ENCODE assay signal across 8 mouse cellular contexts in genomic region chr5:118373581-118373981, GRCm38 (mm10).
DNase-seq lines count a peak whose midpoint lies in the region; ATAC-seq and TF ChIP-seq lines count a peak whose summit lies in the region.

No protein-coding gene starts in this region.

- no peaks in the 10 kb centered on the region for H3K36me3 ChIP-seq in forebrain, postnatal 0 days (ENCODE audit: insufficient read depth)
- no peaks in the 10 kb centered on the region for H3K36me3 ChIP-seq in kidney, embryonic 15.5 days
- H3K36me3 ChIP-seq in midbrain, embryonic 12.5 days, result no peaks in the 10 kb centered on the region

- peaks cover 5% of the 10 kb centered on the region; the same call in 1 of the 2 replicates for H3K4me1 ChIP-seq in forebrain, postnatal 0 days (ENCODE audit: insufficient read depth)
- peaks cover 44% of the 10 kb centered on the region for H3K4me1 ChIP-seq in kidney, embryonic 15.5 days
- peaks cover 13% of the 10 kb centered on the region for H3K4me1 ChIP-seq in midbrain, embryonic 12.5 days

- ATAC-seq in forebrain, postnatal 0 days, result no peak
- no peak for ATAC-seq in kidney, embryonic 15.5 days (replicated peaks; ENCODE audit: low FRiP score)
- ATAC-seq in midbrain, embryonic 12.5 days (ENCODE audit: low FRiP score, low read depth), result no peak; the same call in 1 of the 2 replicates

- peak; percentile 33; the same call in 1 of the 2 replicates for TF ChIP-seq CTCF in forebrain, postnatal 0 days (IDR thresholded peaks at IDR 0.05; ENCODE audit: low read depth)

- no peaks in the 10 kb centered on the region for H3K9me3 ChIP-seq in forebrain, postnatal 0 days (ENCODE audit: low read length)
- no peaks in the 10 kb centered on the region for H3K9me3 ChIP-seq in kidney, embryonic 15.5 days (replicated peaks)
- H3K9me3 ChIP-seq in midbrain, embryonic 12.5 days, result no peaks in the 10 kb centered on the region

- peak; percentile 26 for DNase-seq in lung, postnatal 36 days
- no peak for DNase-seq in lung, postnatal 4 days
- peak; percentile 49 for DNase-seq in forebrain, postnatal 0 days
- no peak for DNase-seq in ovary, postnatal 14 days (ENCODE audit: low spot score)
- no peak for DNase-seq in adrenal gland, postnatal 10 days
- DNase-seq in spleen, postnatal 14 days (ENCODE audit: low spot score in 2 of 2), result no peak

- H3K9ac ChIP-seq in forebrain, postnatal 0 days, result no peak overlapping the region
- H3K9ac ChIP-seq in kidney, embryonic 15.5 days, result no peak overlapping the region
- H3K9ac ChIP-seq in midbrain, embryonic 12.5 days (replicated peaks), result no peak overlapping the region

- no peak overlapping the region for H3K4me3 ChIP-seq in forebrain, postnatal 0 days (ENCODE audit: low read depth, low read length)
- H3K4me3 ChIP-seq in kidney, embryonic 15.5 days (replicated peaks), result peak overlapping the region; percentile 2; the same call in 1 of the 2 replicates
- H3K4me3 ChIP-seq in midbrain, embryonic 12.5 days, result no peak overlapping the region

- H3K27ac ChIP-seq in forebrain, postnatal 0 days (ENCODE audit: low read depth, low read length), result no peak overlapping the region
- H3K27ac ChIP-seq in kidney, embryonic 15.5 days, result no peak overlapping the region
- no peak overlapping the region for H3K27ac ChIP-seq in midbrain, embryonic 12.5 days (replicated peaks)

- H3K27me3 ChIP-seq in forebrain, postnatal 0 days (ENCODE audit: insufficient read depth, low read length), result no peaks in the 10 kb centered on the region
- peaks cover 27% of the 10 kb centered on the region for H3K27me3 ChIP-seq in kidney, embryonic 15.5 days
- H3K27me3 ChIP-seq in midbrain, embryonic 12.5 days, result peaks cover 56% of the 10 kb centered on the region

- WGBS in forebrain, postnatal 0 days, result 9% methylated on average over 13 of the region's 13 CpGs
- WGBS in kidney, embryonic 15.5 days, result 11% methylated on average over 13 of the region's 13 CpGs
- 3% methylated on average over 13 of the region's 13 CpGs for WGBS in midbrain, embryonic 12.5 days

- H3K4me2 ChIP-seq in forebrain, postnatal 0 days (ENCODE audit: low read depth), result no peak overlapping the region
- peak overlapping the region; percentile 40 for H3K4me2 ChIP-seq in kidney, embryonic 15.5 days
- H3K4me2 ChIP-seq in midbrain, embryonic 12.5 days (replicated peaks), result peak overlapping the region; percentile 32

Comparison
In these comparisons a context has a peak if more than half of its experiments do, and no peak if none do; other contexts are left out.
1. DNase-seq: peak in lung, postnatal 36 days (single experiment) and forebrain, postnatal 0 days (single experiment); none in lung, postnatal 4 days (0 of 2), ovary, postnatal 14 days (single experiment), adrenal gland, postnatal 10 days (single experiment) and spleen, postnatal 14 days (0 of 2).